Mouse (Mus musculus) urinary bladder, postnatal 10 days (tissue): Measurements from ENCODE around the gene Zkscan4.
"Not testable (repeated sequence)": the region's sequence is repeated elsewhere in the genome, so short reads cannot be mapped to it uniquely, and the experiment has no call there.

ENCODE experiments used
- DNase-seq: peaks from one replicate; pipeline ENCODE4 v3.0.0; 2022; ENCODE audit warnings: low spot score

Gene Zkscan4

DNA sequence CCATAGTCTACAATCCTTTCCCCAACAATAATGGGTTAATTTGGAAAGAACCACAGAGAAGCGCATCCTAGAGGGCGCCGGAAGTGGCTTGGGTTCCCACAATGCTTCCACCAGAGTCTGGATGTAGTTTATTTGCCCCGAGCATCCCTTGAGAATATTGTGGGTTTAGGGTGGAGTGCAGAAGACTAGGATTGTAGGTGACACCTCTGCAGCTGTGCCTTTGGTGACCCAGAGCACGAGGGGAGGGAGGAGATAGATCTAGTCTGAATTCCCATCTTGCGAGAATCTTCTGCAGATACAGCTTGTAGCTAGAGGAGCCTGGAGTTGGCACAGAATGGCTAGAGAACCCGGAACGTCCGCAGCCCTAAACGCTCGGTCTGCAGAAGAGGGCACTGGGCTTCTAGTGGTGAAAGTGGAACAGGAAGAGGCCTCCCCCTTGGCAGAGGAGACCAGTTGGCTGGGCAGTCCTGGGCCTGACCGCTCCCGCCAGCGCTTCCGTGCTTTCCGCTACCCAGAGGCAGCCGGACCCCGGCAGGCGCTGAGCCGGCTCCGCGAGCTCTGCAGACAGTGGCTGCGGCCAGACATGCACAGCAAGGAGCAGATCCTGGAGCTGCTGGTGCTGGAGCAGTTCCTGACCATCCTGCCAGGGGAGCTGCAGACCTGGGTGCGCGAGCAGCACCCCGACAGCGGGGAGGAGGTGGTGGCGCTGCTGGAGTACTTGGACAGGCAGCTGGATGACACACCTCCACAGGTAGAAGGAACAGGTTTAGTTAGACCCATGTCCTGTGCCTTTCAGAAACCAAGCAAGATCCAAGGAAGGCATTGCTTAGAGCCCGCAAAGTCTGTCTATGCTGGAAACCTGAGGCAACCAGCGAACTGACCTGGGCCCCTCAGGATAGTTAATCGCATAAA is at the start of gene Zkscan4, which contains the start of gene Gm10065:
Gene Zkscan4 (plus strand): TSS at position 149 of the 912 bp plus-strand sequence.
Gene Gm10065 (minus strand): TSS at position 683 of the 912 bp plus-strand sequence.
- not testable (repeated sequence) for DNase-seq

DNA sequence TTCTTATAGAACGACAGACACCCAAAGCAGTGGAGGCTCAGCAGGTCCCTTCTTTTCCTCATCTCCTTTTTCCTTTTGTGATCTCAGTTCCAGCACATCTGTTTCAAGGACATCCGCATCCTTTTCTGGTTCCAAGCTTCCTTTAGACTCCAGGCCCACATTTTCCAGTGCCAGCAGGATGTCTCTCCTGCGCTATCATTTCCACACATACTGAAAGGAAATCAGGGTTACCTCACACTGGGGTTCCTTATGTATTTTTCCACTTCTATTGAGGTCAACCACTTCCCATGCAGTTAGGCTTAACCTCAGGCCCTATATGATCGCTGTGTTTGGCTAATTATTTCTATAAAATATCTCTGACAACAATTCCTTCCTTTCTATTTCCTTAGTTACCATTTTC is 43.2 kb upstream of the Zkscan4 start:
- DNase-seq, result no peak

DNA sequence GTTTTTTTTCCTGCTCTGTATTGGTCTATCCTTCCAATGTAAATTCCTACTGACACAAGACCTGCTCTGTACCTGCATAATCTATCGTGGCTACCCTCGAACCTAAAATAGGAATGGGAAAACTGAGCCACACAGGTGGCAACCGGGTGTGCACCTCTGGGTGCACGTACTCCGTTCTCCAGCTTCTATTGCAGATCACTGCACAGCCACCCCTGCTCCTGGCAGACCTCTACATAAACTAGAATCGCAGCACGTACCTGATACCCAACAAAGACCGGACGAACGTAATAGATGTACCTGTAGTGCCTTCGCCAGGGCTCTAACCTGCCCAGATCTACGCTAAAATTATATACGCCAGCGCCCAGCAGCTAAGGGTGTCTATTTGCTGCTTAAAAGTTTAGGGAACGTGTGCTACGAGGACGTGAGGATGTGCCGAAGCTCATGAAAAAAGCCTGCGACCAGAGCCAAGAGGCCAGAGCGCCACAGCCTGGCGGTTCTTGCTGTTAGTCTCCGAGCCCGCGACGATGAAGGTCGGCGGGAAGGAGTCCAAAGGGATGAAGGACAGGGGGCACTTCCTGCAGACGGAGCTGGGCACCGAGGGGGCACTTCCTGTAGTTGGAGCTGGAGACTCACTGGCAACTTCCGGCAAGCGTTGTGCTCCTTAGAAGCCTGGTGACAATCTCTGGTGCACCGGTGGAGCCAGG is 38.1 kb upstream of the Zkscan4 start, which contains the start of gene Pgbd1:
Gene Pgbd1 (minus strand): TSS at position 556 of the 704 bp plus-strand sequence.
- DNase-seq, result peak; percentile 14

DNA sequence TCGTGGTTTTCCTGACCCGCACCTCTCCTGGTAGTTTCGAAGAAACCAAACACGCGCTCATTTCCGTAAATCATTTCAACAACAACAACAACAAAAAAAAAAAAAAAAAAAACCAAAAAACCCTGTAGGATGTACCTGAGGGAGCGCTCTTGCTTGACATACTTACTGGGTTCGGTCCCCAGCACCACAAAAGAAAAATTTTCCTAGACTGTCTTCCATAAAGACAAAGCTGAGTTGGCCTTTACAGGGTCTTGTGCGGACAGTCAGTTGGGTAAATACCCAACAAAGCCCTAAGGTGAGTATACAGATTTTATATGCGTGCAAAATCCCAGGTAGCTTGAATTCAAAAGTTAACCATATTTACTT is 37.5 kb upstream of the Zkscan4 start:
- DNase-seq, result no peak

DNA sequence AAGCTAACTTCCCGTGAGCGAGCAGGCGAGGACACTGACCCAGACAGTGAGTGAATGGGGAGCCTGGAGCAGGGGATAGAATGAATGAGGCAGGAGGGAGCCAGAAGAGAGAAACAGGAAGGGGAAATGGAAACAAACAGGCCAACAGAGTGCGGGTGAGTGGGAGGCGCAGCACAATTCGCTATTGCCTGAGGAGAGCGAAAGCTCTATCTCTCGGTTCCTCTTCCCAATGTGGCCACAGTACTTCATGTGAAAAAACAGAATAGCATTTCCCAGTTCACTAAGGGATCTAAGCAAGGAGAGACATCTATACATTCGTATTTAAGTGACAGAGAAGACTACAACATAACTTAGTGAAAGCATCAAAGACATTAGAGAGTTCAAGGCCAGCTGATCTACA is 31.9 kb upstream of the Zkscan4 start:
- no peak for DNase-seq

DNA sequence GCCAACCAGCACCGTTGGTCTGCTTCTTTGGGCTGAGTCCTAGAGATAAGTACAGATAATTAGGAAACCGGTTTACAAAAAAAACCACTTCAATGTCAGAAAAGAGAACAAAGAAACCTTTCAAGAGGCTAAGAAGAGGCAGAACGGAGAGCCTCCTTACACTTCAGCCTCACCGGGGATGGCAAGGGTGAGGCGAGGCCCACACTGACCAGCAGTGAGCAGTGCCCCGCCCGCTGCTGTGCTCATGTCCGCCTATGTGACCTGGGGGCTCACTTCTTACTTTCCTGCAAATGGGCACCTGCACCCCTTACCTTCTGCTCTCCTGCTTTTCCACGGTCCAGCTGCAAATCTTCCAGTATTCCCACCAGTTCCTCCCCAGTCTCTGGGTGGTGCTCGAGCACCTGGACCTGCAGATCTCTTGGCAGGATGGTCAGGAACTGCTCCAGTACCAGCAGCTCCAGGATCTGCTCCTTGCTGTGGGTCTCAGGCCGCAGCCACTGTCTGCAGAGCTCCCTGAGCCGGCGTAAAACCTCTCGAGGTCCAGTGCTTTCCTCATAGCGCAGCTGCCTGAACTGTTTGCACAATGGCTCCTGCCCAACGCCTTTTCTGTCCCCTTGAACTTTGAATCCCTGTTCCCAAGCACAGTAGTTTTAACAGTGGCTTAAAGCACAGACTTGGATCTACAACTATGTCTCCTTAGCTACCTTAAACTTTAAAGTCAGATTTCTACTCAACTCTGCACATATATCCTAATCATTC is 30.7 kb upstream of the Zkscan4 start:
- no peak for DNase-seq

DNA sequence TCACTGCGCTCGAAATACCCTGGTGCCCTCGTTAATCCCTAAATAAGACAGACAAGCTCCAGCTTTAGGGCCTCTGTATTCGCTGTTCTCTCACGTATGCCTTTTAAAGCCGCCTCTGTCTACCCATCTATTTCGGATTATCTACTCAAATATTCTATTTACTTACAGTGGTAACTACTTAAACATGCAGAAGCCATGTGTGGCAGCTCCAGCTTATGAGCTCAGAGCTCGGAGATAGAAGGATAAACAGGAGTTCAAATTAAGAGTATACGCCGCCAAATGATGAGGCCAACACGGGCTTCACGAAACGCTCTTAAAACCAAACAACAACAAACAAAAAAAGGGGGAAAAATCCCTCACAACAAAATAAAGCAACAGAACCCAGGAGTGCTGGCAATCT is 25.7 kb upstream of the Zkscan4 start:
- DNase-seq, result no peak

DNA sequence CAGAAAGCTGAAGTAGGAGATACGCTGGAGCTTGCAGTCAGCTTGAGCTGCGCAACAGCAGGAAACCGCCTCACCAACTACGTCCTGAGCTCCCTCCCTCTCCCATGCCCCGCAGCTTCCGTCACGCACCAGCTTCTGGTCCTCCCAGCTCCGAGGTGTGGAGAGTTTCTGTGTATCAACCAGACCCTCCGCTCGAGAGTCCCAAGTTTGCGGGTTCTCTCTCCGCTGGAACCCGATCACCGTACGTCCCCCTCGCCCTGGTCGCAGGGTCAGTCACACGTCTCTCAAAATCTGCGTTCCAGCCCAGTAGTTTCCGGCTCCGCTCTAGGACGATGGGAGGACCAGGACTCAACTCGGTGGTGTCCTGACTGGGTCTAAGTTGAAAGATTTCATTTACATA is 25.3 kb upstream of the Zkscan4 start, which contains the start of gene Zscan26:
Gene Zscan26 (minus strand): TSS at position 282 of the 400 bp plus-strand sequence.
- peak; percentile 27 for DNase-seq

DNA sequence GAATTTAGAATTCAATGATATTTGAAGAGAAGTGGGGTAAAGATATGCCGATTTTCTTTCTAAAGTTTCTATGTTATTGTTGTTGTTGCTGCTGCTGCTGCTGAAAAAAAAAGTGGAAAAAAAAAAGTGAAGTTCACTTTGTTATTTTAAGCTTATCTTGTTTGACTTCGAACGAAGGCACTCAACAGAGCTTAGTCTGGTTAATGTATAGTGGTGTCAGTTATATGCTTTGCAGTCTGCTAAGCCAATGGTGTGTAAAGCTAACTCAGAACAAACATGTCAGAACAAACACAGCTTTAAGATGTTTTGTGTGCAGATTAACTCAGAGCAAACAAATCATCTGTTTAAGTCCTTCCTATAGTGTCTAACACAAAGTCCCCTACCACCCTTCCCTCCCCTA is 24.6 kb upstream of the Zkscan4 start:
- DNase-seq, result no peak

DNA sequence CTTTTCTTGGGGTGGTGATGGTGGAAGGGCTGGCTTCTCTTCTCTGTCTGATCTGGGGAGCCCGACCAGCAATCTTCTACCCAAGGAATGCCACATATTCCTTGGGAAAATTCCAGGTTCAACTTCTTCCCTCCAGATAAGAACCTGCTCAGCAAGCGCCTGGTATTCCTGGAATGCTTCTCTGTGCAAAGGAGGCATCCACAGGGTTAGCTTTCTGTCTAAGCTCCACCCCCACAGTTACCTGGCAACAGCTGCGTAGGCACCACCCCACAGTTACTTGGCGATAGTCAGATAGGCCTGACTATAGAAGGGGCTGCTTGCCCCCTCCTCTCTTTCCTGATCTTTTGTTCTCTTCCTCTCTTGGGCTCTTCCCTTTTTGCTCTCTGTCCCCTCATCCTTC is 22.4 kb upstream of the Zkscan4 start:
- no peak for DNase-seq

DNA sequence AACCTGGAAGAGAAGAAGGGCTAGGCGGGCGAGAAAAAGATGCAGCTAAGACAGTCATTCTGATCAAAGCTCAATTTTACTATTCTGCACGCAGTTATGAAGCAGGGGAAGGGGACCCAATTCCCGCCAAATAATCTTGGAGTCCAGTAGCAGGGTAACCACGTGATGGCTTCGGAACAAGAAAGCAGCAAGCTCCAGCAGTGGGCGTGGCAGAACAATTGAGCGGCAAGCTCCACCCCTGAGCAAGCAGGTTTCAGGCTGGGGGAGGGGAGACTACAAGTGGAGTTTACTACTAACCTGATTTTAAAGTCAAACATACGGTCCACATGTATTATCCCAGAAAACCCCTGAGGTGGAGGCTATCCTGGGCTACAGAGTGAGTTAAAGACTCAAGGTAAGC is 16.2 kb upstream of the Zkscan4 start:
- not testable (repeated sequence) for DNase-seq

DNA sequence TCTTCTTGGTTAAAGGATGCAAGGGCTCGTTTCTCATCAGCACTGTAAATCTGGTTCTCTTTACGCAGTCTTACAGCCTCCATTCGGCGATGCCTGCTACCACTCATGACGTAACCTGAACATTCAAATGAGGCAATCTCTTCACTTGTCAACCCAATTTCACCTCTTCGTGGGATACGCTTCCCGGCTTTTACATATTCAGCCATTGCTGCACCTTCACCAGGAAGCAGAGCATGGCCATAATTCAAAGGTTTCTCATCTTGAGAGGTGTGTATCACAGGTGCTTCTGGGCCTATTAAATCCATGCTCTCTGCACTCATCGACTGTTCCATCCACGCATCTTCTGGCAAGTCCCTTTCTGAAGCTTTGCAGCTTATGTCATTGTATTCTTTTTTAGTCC is 11.4 kb upstream of the Zkscan4 start:
- DNase-seq, result no peak

DNA sequence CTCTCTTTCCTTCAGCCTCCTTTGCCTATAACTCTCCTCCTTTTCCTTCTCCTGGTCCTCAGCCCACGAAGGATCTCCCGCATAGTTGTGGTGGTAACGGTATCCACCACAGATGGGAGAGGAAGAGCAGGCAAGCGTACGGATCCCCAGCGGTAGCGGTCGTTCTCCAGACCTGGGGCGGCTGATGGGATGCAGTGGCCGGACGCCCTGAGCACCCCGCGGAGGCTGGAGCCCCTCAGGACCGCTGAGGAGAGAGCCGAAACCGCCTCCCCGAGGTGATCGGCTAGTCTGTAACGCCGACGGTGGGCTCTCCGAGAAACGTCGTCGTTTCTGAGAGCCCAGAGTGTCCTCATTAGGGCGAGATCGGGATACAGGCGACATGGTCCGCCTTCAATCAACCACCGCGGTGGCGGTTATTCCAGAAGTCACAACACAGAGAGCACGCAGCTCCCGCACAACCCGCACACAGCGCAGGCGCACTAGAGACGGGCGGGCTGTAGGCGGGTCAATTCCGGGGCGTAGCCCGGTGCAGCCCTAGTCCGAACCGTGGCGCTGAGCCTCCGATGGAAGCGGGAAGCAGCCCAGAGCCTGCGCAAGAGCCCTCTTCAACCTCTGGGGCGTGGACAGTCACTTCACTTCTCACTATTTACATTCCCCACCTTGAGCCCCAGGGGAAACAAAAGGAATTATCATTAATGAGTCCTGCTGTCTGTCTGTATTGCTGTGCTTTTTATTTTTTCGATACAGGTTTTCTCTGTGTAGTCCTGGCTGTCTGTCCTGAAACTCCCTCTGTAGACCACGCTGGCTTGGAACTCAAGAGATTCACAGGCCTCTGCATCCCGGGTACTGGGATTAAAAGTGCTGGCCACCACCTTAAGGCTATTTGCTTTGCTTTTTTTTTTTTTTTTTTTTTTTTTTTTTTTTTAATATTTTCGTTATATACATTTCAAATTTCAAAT is 10.4 kb upstream of the Zkscan4 start, which contains the start of gene Nkapl:
Gene Nkapl (minus strand): TSS at position 449 of the 959 bp plus-strand sequence.
- DNase-seq, result peak; percentile 32

DNA sequence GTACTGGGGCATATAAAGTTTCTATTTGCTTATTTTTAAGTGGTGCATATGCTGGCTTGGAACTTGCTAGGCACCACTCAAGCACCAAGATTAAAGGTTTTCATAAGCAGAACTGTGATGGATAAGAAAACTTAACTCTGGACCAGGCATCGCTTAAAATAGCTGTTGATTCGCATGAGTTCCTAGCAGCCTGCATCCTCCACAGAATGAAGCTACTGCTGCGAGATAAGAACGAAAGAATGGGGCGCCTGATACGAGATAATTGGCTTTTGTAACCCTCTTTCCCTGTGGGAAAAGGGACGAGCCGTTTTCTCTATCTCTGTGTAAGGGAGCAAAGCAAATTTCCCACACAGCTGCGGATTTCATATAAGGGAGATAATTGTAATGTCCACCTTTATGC is 9.6 kb upstream of the Zkscan4 start:
- DNase-seq, result no peak

DNA sequence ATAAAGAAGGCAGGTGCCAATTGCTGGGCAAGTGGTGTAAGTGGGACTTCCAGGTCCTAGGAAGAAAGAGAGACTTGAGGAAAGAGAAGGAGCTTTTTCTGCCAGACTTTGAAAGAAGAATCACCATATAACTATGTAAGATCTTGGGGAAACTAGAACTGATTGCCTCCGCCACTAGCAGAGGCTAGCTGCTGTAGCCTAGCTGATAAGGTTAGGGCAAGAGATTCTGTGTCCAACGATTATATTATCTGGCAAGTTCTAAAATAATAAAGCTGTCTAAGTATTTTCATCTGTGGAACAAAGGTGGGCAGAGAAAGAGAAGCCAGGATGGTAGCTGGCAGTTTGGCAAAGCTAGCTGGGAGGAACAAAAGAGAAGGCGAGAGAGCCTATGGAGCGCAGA is 6.3 kb upstream of the Zkscan4 start:
- no peak for DNase-seq

DNA sequence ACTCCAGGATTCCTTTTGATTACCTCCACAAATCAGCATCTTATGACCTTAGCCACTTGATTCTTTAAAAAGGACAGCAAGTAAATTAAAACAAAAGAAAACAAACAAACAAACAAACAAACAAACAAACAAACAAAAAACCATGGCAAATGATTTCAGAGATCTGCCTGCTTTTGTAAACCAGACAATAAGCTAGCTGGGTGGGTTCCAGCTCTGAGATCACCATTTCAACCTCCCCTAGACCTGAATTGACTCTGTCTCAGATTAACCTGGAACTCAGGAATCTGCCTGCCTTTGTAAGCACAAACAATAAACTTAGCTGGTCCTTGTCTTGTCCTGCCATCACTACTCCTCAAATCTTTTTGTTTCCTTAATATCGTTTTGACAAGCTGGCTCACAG is 8.2 kb downstream of the Zkscan4 start:
- no peak for DNase-seq

DNA sequence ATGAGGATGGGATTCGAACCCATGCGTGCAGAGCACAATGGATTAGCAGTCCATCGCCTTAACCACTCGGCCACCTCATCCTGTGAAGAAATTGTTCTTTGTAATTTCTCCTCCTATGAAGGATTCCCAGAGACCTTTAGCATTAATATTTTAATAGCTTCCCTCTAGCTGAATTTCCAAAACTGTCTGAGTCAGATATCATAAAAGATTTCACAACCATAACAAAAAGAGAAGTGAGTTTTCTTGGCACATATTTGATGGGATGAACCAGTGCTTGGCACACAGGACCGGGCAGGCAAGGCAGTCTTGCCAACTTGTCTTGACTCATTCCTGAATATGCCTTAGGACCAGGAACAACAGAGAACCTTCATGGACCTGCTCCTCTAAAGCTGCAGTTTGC is 14.1 kb downstream of the Zkscan4 start:
- no peak for DNase-seq

DNA sequence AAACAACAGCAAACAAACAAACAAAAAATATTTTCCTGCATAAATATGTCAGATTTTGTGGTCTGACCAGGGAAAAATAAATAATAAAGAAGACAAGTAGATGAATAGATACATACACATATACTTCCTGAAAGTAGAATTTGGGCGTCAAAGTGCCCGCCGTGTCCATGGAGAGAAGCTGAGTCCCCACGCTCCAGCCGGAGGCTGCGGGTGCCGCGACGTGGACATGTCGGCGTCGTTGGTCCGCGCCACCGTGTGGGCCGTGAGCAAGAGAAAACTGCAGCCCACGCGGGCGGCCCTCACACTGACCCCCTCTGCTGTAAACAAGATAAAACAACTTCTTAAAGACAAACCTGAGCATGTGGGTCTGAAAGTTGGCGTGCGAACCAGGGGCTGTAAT is 16.4 kb downstream of the Zkscan4 start, which contains the start of gene AK157302:
Gene AK157302 (plus strand): TSS at position 144 of the 400 bp plus-strand sequence.
- no peak for DNase-seq

DNA sequence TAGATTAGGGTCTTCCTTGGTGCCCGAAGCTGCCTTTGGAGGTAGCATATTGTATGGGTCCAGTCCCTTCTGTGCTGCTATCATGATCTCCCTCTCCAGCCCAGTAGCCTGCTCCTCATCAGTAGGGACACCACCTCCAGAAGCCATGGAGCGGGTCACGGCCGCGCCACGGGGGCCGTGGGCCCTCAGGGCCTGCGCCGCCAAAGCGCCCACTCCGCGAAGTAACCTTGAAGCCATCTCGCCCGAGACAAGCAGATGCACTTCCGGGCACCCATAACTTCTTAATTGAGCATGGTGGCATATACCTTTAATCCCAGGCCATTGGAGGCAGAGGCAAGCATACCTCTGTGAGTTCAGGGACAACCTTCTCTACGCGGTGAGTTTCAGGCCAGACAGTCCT is 22.5 kb downstream of the Zkscan4 start, which contains the start of gene Gm11273:
Gene Gm11273 (minus strand): TSS at position 237 of the 400 bp plus-strand sequence.
- not testable (repeated sequence) for DNase-seq

DNA sequence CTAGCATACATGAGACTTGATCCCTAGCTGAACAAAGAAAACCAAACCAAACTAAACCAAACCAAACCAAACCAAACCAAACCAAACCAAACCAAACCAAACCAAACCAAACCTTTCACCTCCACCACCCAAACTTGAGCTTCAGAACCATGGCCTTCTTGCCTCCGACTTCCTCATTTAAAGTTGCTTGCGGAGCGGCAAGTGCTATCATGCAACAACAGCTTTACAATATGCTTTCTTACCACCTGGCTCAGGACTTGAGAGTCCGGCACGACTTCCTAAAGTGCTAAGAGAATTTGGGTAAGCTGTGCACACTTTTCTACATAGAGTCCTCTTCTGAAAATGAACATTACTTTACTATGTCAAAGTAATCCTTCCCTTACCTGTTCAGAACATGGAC is 23.6 kb downstream of the Zkscan4 start:
- no peak for DNase-seq

DNA sequence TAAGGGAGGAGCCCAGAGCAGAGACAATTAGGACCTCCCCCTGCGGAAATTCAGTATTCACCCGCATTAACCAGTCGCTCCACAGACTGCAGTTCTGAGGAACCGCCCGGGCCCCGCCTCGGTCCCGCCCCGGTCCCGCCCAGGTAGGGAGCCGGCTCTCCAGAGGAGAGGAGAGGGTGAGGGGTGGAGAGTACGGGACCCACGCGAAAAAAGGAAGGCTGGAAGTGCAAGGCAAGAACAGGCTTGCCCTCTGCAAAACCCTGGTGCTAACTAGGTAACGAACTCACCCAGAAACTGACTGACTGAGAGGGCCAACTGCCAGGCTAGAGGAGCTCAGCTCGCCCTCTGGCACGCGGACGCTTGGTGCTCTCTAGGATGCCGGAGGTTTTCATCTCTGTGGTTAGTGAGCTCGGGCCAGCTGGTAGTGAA is 27.5 kb downstream of the Zkscan4 start:
- peak; percentile 16 for DNase-seq
